Mouse (Mus musculus): ENCODE results near the gene Olfr764-ps1.
"Not testable (repeated sequence)": the region's sequence is repeated elsewhere in the genome, so short reads cannot be mapped to it uniquely, and the experiment has no call there.

DNA sequence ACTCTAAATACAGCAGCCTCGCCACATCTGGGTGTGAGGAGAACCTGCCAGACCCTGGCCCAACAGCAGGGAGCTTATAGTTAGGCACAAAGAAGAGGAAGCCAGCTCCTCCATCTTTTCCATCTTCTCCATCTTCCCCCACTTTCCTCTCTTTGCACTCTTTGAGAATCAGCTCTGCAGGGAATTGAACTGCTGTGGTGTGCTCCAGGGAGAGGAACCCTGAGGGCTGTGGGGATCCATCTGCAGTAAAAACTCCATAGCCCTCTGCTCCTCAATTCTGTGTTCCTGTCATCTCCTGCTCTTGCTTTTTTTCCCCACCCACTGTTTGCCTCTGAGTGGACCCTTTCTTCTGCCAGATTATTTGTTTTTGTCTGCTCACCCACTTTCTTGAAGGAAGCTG is 50.6 kb downstream of the Olfr764-ps1 start, which contains the start of gene Olfr9:
- not testable (repeated sequence) for TF ChIP-seq CTCF (IDR thresholded peaks at IDR 0.05; ENCODE audit: borderline replicate concordance, insufficient read depth, low read depth, low read length); POLR2A (IDR thresholded peaks at IDR 0.05; ENCODE audit: borderline replicate concordance, insufficient read depth, low read length)
